In the genomic region with DNA sequence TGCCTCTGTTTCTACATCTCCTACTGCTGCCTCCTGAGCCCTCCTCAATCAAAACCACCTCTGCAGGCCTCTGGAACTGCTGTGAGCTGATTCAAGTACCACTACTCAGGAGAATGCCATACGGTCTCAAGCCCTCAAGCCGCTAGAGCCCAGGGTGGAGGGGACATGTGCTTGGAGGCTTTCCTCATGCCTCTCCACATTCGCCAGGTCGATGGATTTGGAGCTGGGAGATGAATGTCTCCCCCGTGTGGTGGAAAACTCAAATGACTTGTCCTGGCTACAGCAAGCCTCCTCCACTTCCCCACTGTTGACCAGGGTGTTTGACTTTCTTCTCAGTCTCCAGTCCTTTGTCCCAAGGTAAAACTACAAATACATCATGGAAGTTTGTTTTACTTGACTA, we compare ENCODE assay signal across 10 mouse cellular contexts. TPM values are rescaled to one million over a fixed set of nuclear protein-coding genes. Genes with fewer than 3 reads are reported as not detected.
DNase-seq lines count a peak whose midpoint lies in the region; ATAC-seq and TF ChIP-seq lines count a peak whose summit lies in the region.
"Had no signal": no experiment of that assay in that cellular context is flagged by ENCODE, and none has a peak within 500 bp of the region (broad histone marks: within the 10 kb centered on the region; RNA-seq: fewer than 3 reads in every experiment).

No protein-coding gene starts in this region.

- no peaks in the 10 kb centered on the region for H3K4me1 ChIP-seq in forebrain, embryonic 13.5 days
- no peaks in the 10 kb centered on the region for H3K4me1 ChIP-seq in midbrain, embryonic 14.5 days (ENCODE audit: control insufficient read depth, insufficient read depth, low read length)
- H3K4me1 ChIP-seq: embryonic facial prominence, embryonic 12.5 days; limb, embryonic 15.5 days had no signal

- no peak overlapping the region for H3K9ac ChIP-seq in forebrain, embryonic 13.5 days
- no peak overlapping the region for H3K9ac ChIP-seq in midbrain, embryonic 14.5 days (replicated peaks; ENCODE audit: low read length)
- H3K9ac ChIP-seq: embryonic facial prominence, embryonic 12.5 days; limb, embryonic 15.5 days had no signal

- no peaks in the 10 kb centered on the region for H3K9me3 ChIP-seq in forebrain, embryonic 13.5 days (replicated peaks)
- no peaks in the 10 kb centered on the region for H3K9me3 ChIP-seq in midbrain, embryonic 14.5 days (ENCODE audit: control insufficient read depth, low read length)
- H3K9me3 ChIP-seq: embryonic facial prominence, embryonic 12.5 days; limb, embryonic 15.5 days had no signal

- no peak overlapping the region for H3K4me3 ChIP-seq in forebrain, embryonic 13.5 days
- H3K4me3 ChIP-seq in layer of hippocampus, adult 2 months: no peak overlapping the region
- no peak overlapping the region for H3K4me3 ChIP-seq in midbrain, embryonic 14.5 days (replicated peaks; ENCODE audit: low read depth, low read length)
- H3K4me3 ChIP-seq: embryonic facial prominence, embryonic 12.5 days; limb, embryonic 15.5 days had no signal

- peak; percentile 17 for DNase-seq in heart, adult 8-10 months (ENCODE audit: low spot score)
- no peak for DNase-seq in heart, adult 9 months (ENCODE audit: low spot score in 2 of 2)
- peak; percentile 51 for DNase-seq in A20 (ENCODE audit: low read depth, low spot score)
- peak; percentile 34 for DNase-seq in WW6 (ENCODE audit: low read depth, low spot score)
- peak in 1 of 2 experiments; percentile 54 for DNase-seq in layer of hippocampus, adult 2 months (ENCODE audit: low spot score in 2 of 2)
- peak; percentile 74 for DNase-seq in midbrain, embryonic 14.5 days
- DNase-seq in yolk sac, embryonic 10.5 days (ENCODE audit: low spot score): peak; percentile 32

- peak; percentile 62; the same call in 1 of the 2 replicates for ATAC-seq in forebrain, embryonic 13.5 days
- ATAC-seq in midbrain, embryonic 14.5 days (ENCODE audit: low FRiP score, low TSS enrichment): no peak

- H3K4me2 ChIP-seq in forebrain, embryonic 13.5 days: no peak overlapping the region
- no peak overlapping the region for H3K4me2 ChIP-seq in midbrain, embryonic 14.5 days (ENCODE audit: low read length)
- H3K4me2 ChIP-seq: embryonic facial prominence, embryonic 12.5 days; limb, embryonic 15.5 days had no signal

- H3K27ac ChIP-seq in forebrain, embryonic 13.5 days: no peak overlapping the region
- H3K27ac ChIP-seq in layer of hippocampus, adult 2 months: no peak overlapping the region
- no peak overlapping the region for H3K27ac ChIP-seq in midbrain, embryonic 14.5 days (replicated peaks; ENCODE audit: low read depth, low read length)
- H3K27ac ChIP-seq: embryonic facial prominence, embryonic 12.5 days; limb, embryonic 15.5 days had no signal

- TF ChIP-seq CTCF in layer of hippocampus, adult 2 months (conservative IDR thresholded peaks at IDR 0.05): peak; percentile 88

- 23% methylated on average over 5 of the region's 5 CpGs for WGBS in forebrain, embryonic 13.5 days
- 20% methylated on average over 5 of the region's 5 CpGs for WGBS in midbrain, embryonic 14.5 days

- no peaks in the 10 kb centered on the region for H3K27me3 ChIP-seq in forebrain, embryonic 13.5 days
- no peaks in the 10 kb centered on the region for H3K27me3 ChIP-seq in midbrain, embryonic 14.5 days (ENCODE audit: control insufficient read depth, insufficient read depth, low read length)
- H3K27me3 ChIP-seq: embryonic facial prominence, embryonic 12.5 days; limb, embryonic 15.5 days had no signal

- H3K36me3 ChIP-seq in forebrain, embryonic 13.5 days (ENCODE audit: poor library complexity, severe bottlenecking): 0 out of 2 replicates have a peak, but pooled peaks cover 5% of the 10 kb centered on the region
- no peaks in the 10 kb centered on the region; the same call in 1 of the 2 replicates for H3K36me3 ChIP-seq in midbrain, embryonic 14.5 days (ENCODE audit: control insufficient read depth, insufficient read depth, low read length)
- H3K36me3 ChIP-seq: embryonic facial prominence, embryonic 12.5 days; limb, embryonic 15.5 days had no signal

RNA-seq across cellular contexts. Expression of a gene that starts 47.0 kb away (rescaled TPM):
- 1 to 10 TPM; 1.9 to 5.6 (median 2.7) TPM for total RNA-seq in heart, adult 8-10 months (2022)
- polyA plus RNA-seq in forebrain, embryonic 13.5 days (2015; fragmentation: Nextera tagmentation; extraction: Ambion mirVana): 1.7 and 2.0 TPM in 2 replicates
- total RNA-seq in layer of hippocampus, adult 2 months (2021): 1 to 10 TPM; 2.6 to 2.7 TPM
- 1.8 TPM in 2 replicates for polyA plus RNA-seq in midbrain, embryonic 14.5 days (2014; fragmentation: Nextera tagmentation; extraction: Ambion mirVana)

Comparison
In these comparisons a context has a peak if more than half of its experiments do, and no peak if none do; other contexts are left out.
1. DNase-seq: peak in heart, adult 8-10 months (single experiment), A20 (single experiment), WW6 (single experiment), midbrain, embryonic 14.5 days (single experiment) and yolk sac, embryonic 10.5 days (single experiment); none in heart, adult 9 months (0 of 2).